Mouse (Mus musculus) bone marrow macrophage, adult 2 months (primary cell): ENCODE results near the gene Creg1.

ENCODE experiments used
- CTCF ChIP-seq: IDR thresholded peaks from 2 replicates; pipeline ENCODE4 v1.5.1; 2012; ENCODE audit warnings: low read depth, mild to moderate bottlenecking, low read length, moderate library complexity
- POLR2A ChIP-seq: IDR thresholded peaks from 2 replicates; pipeline ENCODE4 v1.6.1; 2012; ENCODE audit warnings: mild to moderate bottlenecking, low read depth, low read length, borderline replicate concordance

DNA sequence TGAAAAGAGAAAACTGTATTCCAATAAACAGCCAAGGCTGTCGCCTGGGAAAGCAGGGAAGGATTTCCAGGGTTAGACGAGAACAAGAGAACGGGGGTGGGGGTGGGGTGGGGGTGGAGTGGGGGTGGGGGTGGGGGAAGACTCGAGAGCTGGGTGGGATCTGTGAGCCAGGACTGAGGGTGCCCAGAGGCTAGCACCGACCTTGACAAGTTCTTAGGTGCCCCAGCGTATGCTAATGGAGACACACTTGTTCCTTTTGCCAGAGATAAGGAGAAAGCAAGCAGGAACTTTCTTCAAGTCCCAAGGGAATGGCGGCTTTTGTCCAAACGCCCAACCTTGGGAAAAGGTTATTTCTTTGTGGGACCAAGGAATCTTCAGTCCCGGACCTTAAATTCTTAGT, 8.5 kb downstream of the Creg1 start:
- TF ChIP-seq CTCF, result no peak
- no peak for TF ChIP-seq POLR2A
